Mouse (Mus musculus) ES-E14 (cell line): ENCODE results near the gene B3gnt4.

Source experiments
- CHD2 ChIP-seq: IDR thresholded peaks from 2 replicates; pipeline ENCODE4 v1.6.1; 2014; ENCODE audit warnings: mild to moderate bottlenecking, low read depth, low read length, inconsistent platforms
- ZNF384 ChIP-seq: IDR thresholded peaks from 2 replicates; pipeline ENCODE4 v1.6.1; 2012; ENCODE audit warnings: low read depth, low read length, inconsistent platforms

DNA sequence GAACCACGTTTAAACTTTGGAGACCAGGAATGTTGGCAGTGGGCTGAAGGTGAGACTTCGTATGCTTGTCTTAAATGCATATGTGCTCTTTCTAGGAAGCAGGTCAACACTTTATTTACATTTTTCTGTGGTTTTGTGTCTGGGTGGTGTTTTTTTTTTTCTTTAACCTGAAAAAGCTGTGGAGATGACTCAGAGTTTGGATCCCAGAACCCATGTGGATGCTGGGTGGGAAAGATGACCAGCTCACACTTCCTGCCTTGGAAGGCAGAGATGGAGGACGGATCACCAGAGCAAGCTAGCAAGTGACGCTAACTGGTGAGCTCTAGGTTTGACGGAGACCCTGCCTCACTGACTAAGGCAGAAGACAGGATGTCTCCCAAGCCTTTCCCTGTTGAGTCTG is 4.6 kb downstream of the B3gnt4 start:
- TF ChIP-seq ZNF384 (no peak), CHD2 (no peak)
